Mouse (Mus musculus) kidney, embryonic 14.5 days (tissue): ENCODE results near the gene Ift140. TPM values are rescaled to one million over a fixed set of nuclear protein-coding genes. Genes with fewer than 3 reads are reported as not detected.

Experiments used
- ATAC-seq: fragments of 200-750 bp; cut with Nextera tagmentation; 2 replicates; pipeline ENCODE4 v1.8.0; 2017; ENCODE audit warnings: moderate number of reproducible peaks, mild to moderate bottlenecking, moderate TSS enrichment, moderate library complexity; ENCODE audit not compliant: low FRiP score, low TSS enrichment
- H3K27ac ChIP-seq: fragments of 300-500 bp; sonication (generic); 2 replicates; pipeline ENCODE4 v1.5.1; 2014; ENCODE audit warnings: low read depth, mild to moderate bottlenecking, low read length, moderate library complexity, mixed read lengths
- H3K27me3 ChIP-seq: fragments of 300-500 bp; sonication (generic); 2 replicates; pipeline ENCODE4 v1.6.1; 2014; ENCODE audit warnings: mild to moderate bottlenecking, low read length; ENCODE audit not compliant: control insufficient read depth, insufficient read depth
- H3K36me3 ChIP-seq: fragments of 300-500 bp; sonication (generic); 2 replicates; pipeline ENCODE4 v1.6.1; 2014; ENCODE audit warnings: low read length, mixed read lengths; ENCODE audit not compliant: control insufficient read depth, insufficient read depth
- H3K4me1 ChIP-seq: fragments of 300-500 bp; sonication (generic); 2 replicates; pipeline ENCODE4 v1.6.1; 2014; ENCODE audit warnings: low read length, mixed read lengths; ENCODE audit not compliant: control insufficient read depth, insufficient read depth
- H3K4me2 ChIP-seq: fragments of 300-500 bp; sonication (generic); replicated peaks from 2 replicates; pipeline ENCODE4 v1.6.1; 2014; ENCODE audit warnings: low read depth, mild to moderate bottlenecking, low read length
- H3K4me3 ChIP-seq: fragments of 300-500 bp; sonication (generic); 2 replicates; pipeline ENCODE4 v1.5.1; 2014; ENCODE audit warnings: mild to moderate bottlenecking, low read length
- H3K9ac ChIP-seq: fragments of 300-500 bp; sonication (generic); 2 replicates; pipeline ENCODE4 v1.6.1; 2014; ENCODE audit warnings: low read depth, mild to moderate bottlenecking, low read length, moderate library complexity
- H3K9me3 ChIP-seq: fragments of 300-500 bp; sonication (generic); 2 replicates; pipeline ENCODE4 v1.6.1; 2016; ENCODE audit warnings: low read length; ENCODE audit not compliant: control insufficient read depth
- WGBS: fragments of 180-500 bp; shearing (Covaris S2); extraction: QIAGEN DNeasy Blood & Tissue Kit; methylation state at CpG from one replicate; pipeline ENCODE4 v1.1.7; 2014; 5-methylcytosine and 5-hydroxymethylcytosine counted together
- polyA plus RNA-seq: library from polyadenylated mRNA; unstranded; fragments of >200 nt; fragmentation: Nextera tagmentation; extraction: Ambion mirVana; gene quantifications from 2 replicates; pipeline ENCODE4 v1.2.1, GENCODE M21; 2014

Ift140 gene
- polyA plus RNA-seq, 1 experiment from 2014 or later, result 23.6 TPM

DNA sequence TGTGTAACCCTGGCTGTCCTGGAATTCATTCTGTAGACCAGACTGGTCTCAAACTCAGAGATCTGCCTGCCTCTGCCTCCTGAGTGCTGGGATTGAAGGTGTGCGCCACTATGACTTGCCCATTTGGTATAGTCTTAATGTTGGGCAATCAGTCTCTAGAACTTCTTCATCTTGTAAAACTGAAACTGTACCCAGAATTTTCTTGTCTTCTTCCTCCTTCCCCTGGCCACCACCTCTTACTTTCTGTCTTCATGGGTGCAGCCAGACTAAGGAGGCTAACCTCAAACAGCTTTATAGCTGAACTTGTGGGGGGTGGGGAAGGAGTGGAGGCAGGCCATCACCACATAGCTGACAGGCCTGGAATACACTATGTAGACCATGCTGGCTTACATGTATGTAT is 122.9 kb downstream of the Ift140 start:
- Histone ChIP-seq H3K4me3 (no peak overlapping the region), H3K36me3 (peaks cover 2% of the 10 kb centered on the region; the same call in 1 of the 2 replicates), H3K27ac (no peak overlapping the region), H3K9ac (no peak overlapping the region), H3K4me2 (no peak overlapping the region), H3K9me3 (no peaks in the 10 kb centered on the region), H3K27me3 (no peaks in the 10 kb centered on the region), H3K4me1 (peaks cover 10% of the 10 kb centered on the region)
- no peak for ATAC-seq
- WGBS, result 91% methylated on average over 1 of the region's 1 CpGs

DNA sequence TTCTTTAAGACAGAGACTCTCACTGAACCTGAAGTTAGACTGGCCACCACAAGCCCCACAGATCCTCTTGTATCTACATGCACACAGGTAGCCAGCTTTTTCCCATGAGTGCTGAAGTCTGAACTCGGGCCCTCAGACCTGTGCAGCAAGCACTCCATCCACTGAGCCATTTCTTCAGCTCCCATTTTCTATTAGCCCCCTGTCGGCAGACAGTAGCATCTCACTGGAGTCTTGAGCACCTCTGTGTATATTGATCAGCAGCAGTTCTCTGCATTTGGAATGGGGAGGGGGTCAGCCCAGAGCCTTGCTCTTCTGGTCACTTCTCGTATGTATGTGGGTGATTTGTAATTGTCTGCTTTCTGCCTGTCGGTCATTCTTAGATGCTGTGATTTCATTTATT is 124.1 kb downstream of the Ift140 start:
- ATAC-seq, result no peak
- Histone ChIP-seq H3K36me3 (peaks cover 2% of the 10 kb centered on the region; the same call in 1 of the 2 replicates), H3K9ac (no peak overlapping the region), H3K27ac (no peak overlapping the region), H3K4me3 (no peak overlapping the region), H3K4me1 (no peaks in the 10 kb centered on the region), H3K27me3 (no peaks in the 10 kb centered on the region), H3K4me2 (no peak overlapping the region), H3K9me3 (no peaks in the 10 kb centered on the region)
- whole genome bisulfite sequencing, result 73% methylated on average over 4 of the region's 4 CpGs

Other genes starting within 250 kb of the Ift140 start
- 0.19 TPM in 1 of 2 replicates, not detected in the other for gene Meiob, start 211.8 kb upstream of the Ift140 start, polyA plus RNA-seq
- 46.6 and 55.4 TPM in 2 replicates for gene Hagh, start 175.9 kb upstream of the Ift140 start, polyA plus RNA-seq
- gene Fahd1, start 165.7 kb upstream of the Ift140 start, polyA plus RNA-seq, result 30.4 and 34.1 TPM in 2 replicates
- gene Igfals, start 150.1 kb upstream of the Ift140 start, polyA plus RNA-seq, result 0.49 and 1.0 TPM in 2 replicates
- 57.1 and 61.8 TPM in 2 replicates for gene Nubp2, start 129.7 kb upstream of the Ift140 start, polyA plus RNA-seq
- 32.1 and 36.8 TPM in 2 replicates for gene Spsb3, start 129.4 kb upstream of the Ift140 start, polyA plus RNA-seq
- gene Eme2, start 121.0 kb upstream of the Ift140 start, polyA plus RNA-seq, result 18.2 and 25.2 TPM in 2 replicates
- 102 and 111 TPM in 2 replicates for gene Mrps34, start 121.0 kb upstream of the Ift140 start, polyA plus RNA-seq
- 84.6 and 99.5 TPM in 2 replicates for gene Nme3, start 119.6 kb upstream of the Ift140 start, polyA plus RNA-seq
- gene Mapk8ip3, start 79.1 kb upstream of the Ift140 start, polyA plus RNA-seq, result 23.9 and 31.8 TPM in 2 replicates
- 131 and 155 TPM in 2 replicates for gene Jpt2, start 55.4 kb upstream of the Ift140 start, polyA plus RNA-seq
- 8.5 and 11.6 TPM in 2 replicates for gene Cramp1l, start 297 bp upstream of the Ift140 start, polyA plus RNA-seq
- gene Tmem204, start 67.5 kb downstream of the Ift140 start, polyA plus RNA-seq, result 15.9 and 18.4 TPM in 2 replicates
- 34.9 and 44.8 TPM in 2 replicates for gene Telo2, start 99.9 kb downstream of the Ift140 start, polyA plus RNA-seq
- not detected in 2 replicates for gene Ptx4, start 104.7 kb downstream of the Ift140 start, polyA plus RNA-seq
- 10.3 and 21.4 TPM in 2 replicates for gene Clcn7, start 117.3 kb downstream of the Ift140 start, polyA plus RNA-seq
- gene Ccdc154, start 146.4 kb downstream of the Ift140 start, polyA plus RNA-seq, result not detected in 2 replicates
- not detected in 2 replicates for gene Gm38655, start 159.4 kb downstream of the Ift140 start, polyA plus RNA-seq
- 32.8 and 39.7 TPM in 2 replicates for gene BC003965, start 168.5 kb downstream of the Ift140 start, polyA plus RNA-seq
- 4.0 and 4.1 TPM in 2 replicates for gene Unkl, start 172.3 kb downstream of the Ift140 start, polyA plus RNA-seq
- gene Gnptg, start 224.0 kb downstream of the Ift140 start, polyA plus RNA-seq, result 33.8 and 41.5 TPM in 2 replicates
- 48.9 and 51.4 TPM in 2 replicates for gene Tsr3, start 224.1 kb downstream of the Ift140 start, polyA plus RNA-seq
- 0.76 and 1.9 TPM in 2 replicates for gene Baiap3, start 240.3 kb downstream of the Ift140 start, polyA plus RNA-seq